Mouse (Mus musculus) heart, postnatal 0 days (tissue): ENCODE results near the gene Wfdc5.

ENCODE experiments used
- CTCF ChIP-seq: IDR thresholded peaks from 2 replicates; pipeline ENCODE4 v1.5.1; 2016; ENCODE audit warnings: antibody characterized with exemption, control low read depth, low read depth
- EP300 ChIP-seq: IDR thresholded peaks from 2 replicates; pipeline ENCODE4 v1.6.1; 2016; ENCODE audit warnings: antibody characterized with exemption, low read depth

- TF ChIP-seq CTCF (no peak), EP300 (no peak)
Observed at GRCm38 (mm10) chr2:164142021-164142420, 40.5 kb downstream of the Wfdc5 start.
